Comparison of ENCODE assay signal across 10 mouse cellular contexts in genomic region chr4:15213204-15213861, GRCm38 (mm10).
A peak's percentile ranks its signal among the peaks of the same experiment; 100 is the strongest.
DNase-seq lines count a peak whose midpoint lies in the region; ATAC-seq lines count a peak whose summit lies in the region.
"Had no signal": no experiment of that assay in that cellular context is flagged by ENCODE, and none has a peak within 500 bp of the region (broad histone marks: within the 10 kb centered on the region; RNA-seq: fewer than 3 reads in every experiment).

No protein-coding gene starts in this region.

- intact Hi-C loops in left cerebral cortex, postnatal 10 days (cut with DNase I): no loop called here
- intact Hi-C loops in left cerebral cortex, postnatal 25 days (cut with DNase I): no loop called here

- no peaks in the 10 kb centered on the region for H3K9me3 ChIP-seq in heart, embryonic 10.5 days
- no peaks in the 10 kb centered on the region for H3K9me3 ChIP-seq in heart, embryonic 13.5 days
- H3K9me3 ChIP-seq in limb, embryonic 13.5 days: no peaks in the 10 kb centered on the region
- no peaks in the 10 kb centered on the region for H3K9me3 ChIP-seq in stomach, embryonic 14.5 days (ENCODE audit: control insufficient read depth, low read depth, low read length)
- H3K9me3 ChIP-seq: forebrain, embryonic 13.5 days had no signal

- no peaks in the 10 kb centered on the region for H3K27me3 ChIP-seq in heart, embryonic 10.5 days (ENCODE audit: insufficient read depth, poor library complexity, severe bottlenecking)
- H3K27me3 ChIP-seq in heart, embryonic 13.5 days (replicated peaks): no peaks in the 10 kb centered on the region
- H3K27me3 ChIP-seq in limb, embryonic 13.5 days: no peaks in the 10 kb centered on the region
- H3K27me3 ChIP-seq in stomach, embryonic 14.5 days (ENCODE audit: control insufficient read depth, insufficient read depth, low read length): no peaks in the 10 kb centered on the region
- H3K27me3 ChIP-seq: CH12.LX; forebrain, embryonic 13.5 days had no signal

- H3K4me3 ChIP-seq in heart, embryonic 10.5 days: no peak overlapping the region
- H3K4me3 ChIP-seq in heart, embryonic 13.5 days: no peak overlapping the region
- H3K4me3 ChIP-seq in limb, embryonic 13.5 days: no peak overlapping the region
- H3K4me3 ChIP-seq in stomach, embryonic 14.5 days (ENCODE audit: low read depth, low read length): no peak overlapping the region
- H3K4me3 ChIP-seq: forebrain, embryonic 13.5 days had no signal

- no peaks in the 10 kb centered on the region for H3K36me3 ChIP-seq in heart, embryonic 10.5 days
- no peaks in the 10 kb centered on the region for H3K36me3 ChIP-seq in heart, embryonic 13.5 days
- H3K36me3 ChIP-seq in limb, embryonic 13.5 days: no peaks in the 10 kb centered on the region
- H3K36me3 ChIP-seq in stomach, embryonic 14.5 days (ENCODE audit: control insufficient read depth, insufficient read depth, low read length): no peaks in the 10 kb centered on the region

- peak; percentile 77 to 84 for DNase-seq in heart, adult 18-20 months
- DNase-seq in heart, embryonic 10.5 days (ENCODE audit: low spot score): no peak
- no peak for DNase-seq in left cerebral cortex, postnatal 10 days (ENCODE audit: extremely low spot score in 1 of 2, low spot score in 2 of 2)
- DNase-seq in spleen, postnatal 36 days (ENCODE audit: low spot score in 2 of 2): no peak
- no peak for DNase-seq in left cerebral cortex, postnatal 25 days (ENCODE audit: low spot score in 2 of 2)

- H3K4me1 ChIP-seq in heart, embryonic 10.5 days: peaks cover 11% of the 10 kb centered on the region
- peaks cover 9% of the 10 kb centered on the region for H3K4me1 ChIP-seq in heart, embryonic 13.5 days
- 0 out of 2 replicates have a peak, but pooled peaks cover 3% of the 10 kb centered on the region for H3K4me1 ChIP-seq in limb, embryonic 13.5 days
- H3K4me1 ChIP-seq in stomach, embryonic 14.5 days (ENCODE audit: control insufficient read depth, insufficient read depth, low read length): no peaks in the 10 kb centered on the region
- H3K4me1 ChIP-seq: forebrain, embryonic 13.5 days had no signal

- no peak overlapping the region for H3K27ac ChIP-seq in heart, embryonic 10.5 days
- peak overlapping the region; percentile 46 for H3K27ac ChIP-seq in heart, embryonic 13.5 days (replicated peaks)
- H3K27ac ChIP-seq in limb, embryonic 13.5 days: peak overlapping the region; percentile 52; the same call in 1 of the 2 replicates
- no peak overlapping the region for H3K27ac ChIP-seq in stomach, embryonic 14.5 days (ENCODE audit: low read length)
- H3K27ac ChIP-seq: forebrain, embryonic 13.5 days had no signal

- 58% methylated on average over 3 of the region's 3 CpGs for WGBS in heart, embryonic 10.5 days
- 53% methylated on average over 3 of the region's 3 CpGs for WGBS in heart, embryonic 13.5 days
- 72% methylated on average over 3 of the region's 3 CpGs for WGBS in limb, embryonic 13.5 days
- WGBS in stomach, embryonic 14.5 days: 50% methylated on average over 3 of the region's 3 CpGs

- ATAC-seq in heart, embryonic 13.5 days (ENCODE audit: extremely low read depth, insufficient number of reproducible peaks, low FRiP score, low TSS enrichment): no peak
- ATAC-seq in limb, embryonic 13.5 days (ENCODE audit: low FRiP score, low read depth): peak; percentile 84
- peak; percentile 65; the same call in 1 of the 2 replicates for ATAC-seq in stomach, embryonic 14.5 days (ENCODE audit: insufficient number of reproducible peaks, insufficient read depth, low FRiP score, low read depth)
- ATAC-seq: forebrain, embryonic 13.5 days had no signal

- H3K9ac ChIP-seq in heart, embryonic 13.5 days: no peak overlapping the region
- no peak overlapping the region for H3K9ac ChIP-seq in limb, embryonic 13.5 days
- no peak overlapping the region for H3K9ac ChIP-seq in stomach, embryonic 14.5 days (replicated peaks; ENCODE audit: low read depth, low read length)
- H3K9ac ChIP-seq: forebrain, embryonic 13.5 days had no signal

- no peak overlapping the region for H3K4me2 ChIP-seq in heart, embryonic 13.5 days
- no peak overlapping the region for H3K4me2 ChIP-seq in limb, embryonic 13.5 days (replicated peaks)
- no peak overlapping the region for H3K4me2 ChIP-seq in stomach, embryonic 14.5 days (replicated peaks; ENCODE audit: low read depth, low read length)
- H3K4me2 ChIP-seq: forebrain, embryonic 13.5 days had no signal

Comparison
In these comparisons a context has a peak if more than half of its experiments do, and no peak if none do; other contexts are left out.
1. DNase-seq: peak in heart, adult 18-20 months (2 of 2); none in heart, embryonic 10.5 days (single experiment), left cerebral cortex, postnatal 10 days (0 of 2), spleen, postnatal 36 days (0 of 2) and left cerebral cortex, postnatal 25 days (0 of 2).
2. H3K27ac ChIP-seq: peak in heart, embryonic 13.5 days (single experiment) and limb, embryonic 13.5 days (single experiment); none in heart, embryonic 10.5 days (single experiment) and stomach, embryonic 14.5 days (single experiment).